17 mouse cellular contexts compared by ENCODE assay signal in genomic region chr16:50839665-50840064, GRCm38 (mm10).
DNase-seq lines count a peak whose midpoint lies in the region; ATAC-seq lines count a peak whose summit lies in the region.
"Had no signal": no experiment of that assay in that cellular context is flagged by ENCODE, and none has a peak within 500 bp of the region (broad histone marks: within the 10 kb centered on the region; RNA-seq: fewer than 3 reads in every experiment).

No protein-coding gene starts in this region.

- H3K27me3 ChIP-seq in heart, embryonic 11.5 days (ENCODE audit: control insufficient read depth, insufficient read depth, low read length) = no peaks in the 10 kb centered on the region
- H3K27me3 ChIP-seq: embryonic facial prominence, embryonic 12.5 days; hindbrain, embryonic 15.5 days had no signal

- intact Hi-C loops in heart, postnatal 36 days (cut with DNase I) = loop anchor here (10.0 kb wide), 1 partner anchor 475 kb away; no protein-coding TSS in a partner anchor

- WGBS in heart, embryonic 11.5 days (ENCODE audit: insufficient replicate concordance) = 35% methylated on average over 9 of the region's 9 CpGs

- H3K9ac ChIP-seq in heart, embryonic 11.5 days (ENCODE audit: low read depth, low read length) = no peak overlapping the region
- H3K9ac ChIP-seq: embryonic facial prominence, embryonic 12.5 days; hindbrain, embryonic 15.5 days; limb, embryonic 15.5 days; lung, embryonic 14.5 days had no signal

- no peak overlapping the region for H3K4me3 ChIP-seq in heart, embryonic 11.5 days (ENCODE audit: low read depth, low read length)
- H3K4me3 ChIP-seq: embryonic facial prominence, embryonic 12.5 days; hindbrain, embryonic 15.5 days; left cerebral cortex, adult 2 months; limb, embryonic 15.5 days had no signal

- H3K36me3 ChIP-seq in heart, embryonic 11.5 days (ENCODE audit: control insufficient read depth, insufficient read depth, low read length) = no peaks in the 10 kb centered on the region
- H3K36me3 ChIP-seq: embryonic facial prominence, embryonic 12.5 days; hindbrain, embryonic 15.5 days; limb, embryonic 15.5 days had no signal

- 0 out of 2 replicates have a peak overlapping the region, but pooled peaks have one; percentile 4 for H3K4me2 ChIP-seq in heart, embryonic 11.5 days
- H3K4me2 ChIP-seq: embryonic facial prominence, embryonic 12.5 days; hindbrain, embryonic 15.5 days; limb, embryonic 15.5 days; lung, embryonic 14.5 days had no signal

- no peak overlapping the region for H3K27ac ChIP-seq in heart, embryonic 11.5 days (ENCODE audit: low read depth, low read length)
- H3K27ac ChIP-seq: embryonic facial prominence, embryonic 12.5 days; hindbrain, embryonic 15.5 days; limb, embryonic 15.5 days; stomach, postnatal 0 days had no signal

- H3K9me3 ChIP-seq in heart, embryonic 11.5 days (replicated peaks; ENCODE audit: control insufficient read depth, low read length) = no peaks in the 10 kb centered on the region
- H3K9me3 ChIP-seq: embryonic facial prominence, embryonic 12.5 days; hindbrain, embryonic 15.5 days; limb, embryonic 15.5 days had no signal

- peak; percentile 13 to 17 for DNase-seq in cerebellum, postnatal 10 days
- no peak for DNase-seq in cerebellum, adult 9-10 months
- DNase-seq in 416B (ENCODE audit: low read depth) = peak; percentile 87
- DNase-seq in heart, postnatal 36 days = peak; percentile 7
- DNase-seq in thymus, postnatal 36 days = no peak
- no peak for DNase-seq in layer of hippocampus, postnatal 10 days (ENCODE audit: low spot score in 2 of 2)
- DNase-seq in yolk sac, embryonic 10.5 days (ENCODE audit: low spot score) = no peak
- DNase-seq: cerebellum, adult 11 months; kidney, adult 11 months; lung, embryonic 14.5 days; thymus, postnatal 25 days had no signal

- ATAC-seq in heart, embryonic 11.5 days (replicated peaks; ENCODE audit: insufficient number of reproducible peaks, low FRiP score, low TSS enrichment) = peak; percentile 68; the same call in 1 of the 2 replicates

- H3K4me1 ChIP-seq in heart, embryonic 11.5 days (ENCODE audit: control insufficient read depth, insufficient read depth, low read length) = no peaks in the 10 kb centered on the region
- H3K4me1 ChIP-seq: embryonic facial prominence, embryonic 12.5 days had no signal

Comparison
In these comparisons a context has a peak if more than half of its experiments do, and no peak if none do; other contexts are left out.
1. DNase-seq: peak in cerebellum, postnatal 10 days (2 of 2), 416B (single experiment) and heart, postnatal 36 days (2 of 2); none in cerebellum, adult 9-10 months (single experiment), thymus, postnatal 36 days (0 of 2), layer of hippocampus, postnatal 10 days (0 of 2) and yolk sac, embryonic 10.5 days (single experiment).